Mouse (Mus musculus): Measurements from ENCODE around the gene Glt1d1. TPM values are rescaled to one million over a fixed set of nuclear protein-coding genes. Genes with fewer than 3 reads are reported as not detected.

The Glt1d1 gene
- polyA plus RNA-seq, 1 experiment from 2014 or later: 0.37 TPM

DNA sequence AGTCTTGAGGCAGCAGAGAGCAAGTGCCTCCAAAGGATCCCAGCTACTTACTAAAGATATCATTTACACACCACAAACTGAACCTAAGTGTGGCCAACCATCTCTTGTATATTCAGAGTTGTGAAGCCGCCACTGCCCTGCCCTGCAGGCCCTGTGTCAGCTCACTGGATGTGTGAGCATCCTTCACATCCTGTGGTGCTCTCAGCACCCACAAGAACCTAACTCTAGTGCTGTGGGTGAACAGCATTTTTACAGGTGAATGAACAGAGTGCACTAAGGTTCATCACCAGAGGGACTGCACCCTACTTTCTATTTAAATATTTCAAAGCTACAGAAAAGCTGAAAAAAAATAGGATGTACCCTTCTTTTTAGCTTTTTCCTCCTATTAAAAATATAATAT, 20.2 kb upstream of the Glt1d1 start:
- 63% methylated on average over 1 of the region's 1 CpGs for WGBS (ENCODE audit: insufficient replicate concordance)
- no peaks in the 10 kb centered on the region for H3K27me3 ChIP-seq
- peaks cover 62% of the 10 kb centered on the region for H3K4me1 ChIP-seq (replicated peaks)
- H3K9me3 ChIP-seq (replicated peaks): no peaks in the 10 kb centered on the region
- H3K36me3 ChIP-seq (replicated peaks): peaks cover 19% of the 10 kb centered on the region
- no peak overlapping the region for H3K9ac ChIP-seq
- ATAC-seq (ENCODE audit: insufficient read depth): no peak
- H3K27ac ChIP-seq (replicated peaks): no peak overlapping the region
- no peak overlapping the region for H3K4me3 ChIP-seq (replicated peaks)
- H3K4me2 ChIP-seq: no peak overlapping the region

DNA sequence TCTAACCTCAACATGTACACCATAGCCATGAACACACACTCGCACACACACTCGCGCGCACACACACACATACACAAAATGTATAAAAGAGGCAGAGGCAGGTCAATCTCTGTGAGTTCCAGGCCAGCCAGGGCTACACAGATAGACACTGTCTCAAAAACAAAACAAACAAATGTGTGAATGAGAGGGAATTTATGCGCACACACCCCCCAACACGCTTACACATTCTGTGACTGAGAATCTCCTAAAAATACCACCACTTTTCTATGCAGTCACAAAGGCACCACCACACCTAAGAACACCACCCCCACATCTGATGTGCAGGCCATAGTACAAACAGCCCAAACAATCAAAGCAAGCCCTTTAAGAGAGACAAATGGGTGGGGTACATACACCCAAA, 19.7 kb upstream of the Glt1d1 start:
- Histone ChIP-seq H3K4me2 (no peak overlapping the region), H3K4me1 (replicated peaks) (peaks cover 64% of the 10 kb centered on the region), H3K27ac (replicated peaks) (no peak overlapping the region), H3K9ac (no peak overlapping the region), H3K27me3 (no peaks in the 10 kb centered on the region), H3K36me3 (replicated peaks) (peaks cover 15% of the 10 kb centered on the region), H3K9me3 (replicated peaks) (no peaks in the 10 kb centered on the region), H3K4me3 (replicated peaks) (no peak overlapping the region)
- no peak for ATAC-seq (ENCODE audit: insufficient read depth)
- WGBS (ENCODE audit: insufficient replicate concordance): 88% methylated on average over 6 of the region's 6 CpGs

GRCm38 (mm10) chr5:127615459-127615858, 16.6 kb upstream of the Glt1d1 start:
- Histone ChIP-seq H3K4me2 (peak overlapping the region; percentile 79), H3K4me1 (replicated peaks) (peaks cover 55% of the 10 kb centered on the region), H3K9me3 (replicated peaks) (no peaks in the 10 kb centered on the region), H3K4me3 (replicated peaks) (peak overlapping the region; percentile 86), H3K36me3 (replicated peaks) (no peaks in the 10 kb centered on the region), H3K27ac (replicated peaks) (no peak overlapping the region), H3K9ac (peak overlapping the region; percentile 80), H3K27me3 (no peaks in the 10 kb centered on the region)
- ATAC-seq (ENCODE audit: insufficient read depth): no peak
- WGBS (ENCODE audit: insufficient replicate concordance): 34% methylated on average over 3 of the region's 3 CpGs

- Histone ChIP-seq H3K9ac (peak overlapping the region; percentile 80), H3K4me2 (peak overlapping the region; percentile 79), H3K27ac (replicated peaks) (0 out of 2 replicates have a peak overlapping the region, but pooled peaks have one; percentile 29), H3K27me3 (no peaks in the 10 kb centered on the region), H3K36me3 (replicated peaks) (no peaks in the 10 kb centered on the region), H3K4me3 (replicated peaks) (peak overlapping the region; percentile 86), H3K9me3 (replicated peaks) (no peaks in the 10 kb centered on the region), H3K4me1 (replicated peaks) (peaks cover 48% of the 10 kb centered on the region)
- no peak for ATAC-seq (ENCODE audit: insufficient read depth)
- 13% methylated on average over 5 of the region's 5 CpGs for WGBS (ENCODE audit: insufficient replicate concordance)
These were observed 15.9 kb upstream of the Glt1d1 start for GRCm38 (mm10) chr5:127616151-127616550.

GRCm38 (mm10) chr5:127616884-127617635, 15.0 kb upstream of the Glt1d1 start:
- under 1% methylated on average over 91 of the region's 91 CpGs for WGBS (ENCODE audit: insufficient replicate concordance)
- Histone ChIP-seq H3K27ac (replicated peaks) (peak overlapping the region; percentile 82), H3K36me3 (replicated peaks) (no peaks in the 10 kb centered on the region), H3K4me3 (replicated peaks) (peak overlapping the region; percentile 86), H3K27me3 (no peaks in the 10 kb centered on the region), H3K4me2 (peak overlapping the region; percentile 79), H3K9me3 (replicated peaks) (no peaks in the 10 kb centered on the region), H3K4me1 (replicated peaks) (peaks cover 39% of the 10 kb centered on the region), H3K9ac (peak overlapping the region; percentile 80)
- ATAC-seq (ENCODE audit: insufficient read depth): peak; percentile 92

DNA sequence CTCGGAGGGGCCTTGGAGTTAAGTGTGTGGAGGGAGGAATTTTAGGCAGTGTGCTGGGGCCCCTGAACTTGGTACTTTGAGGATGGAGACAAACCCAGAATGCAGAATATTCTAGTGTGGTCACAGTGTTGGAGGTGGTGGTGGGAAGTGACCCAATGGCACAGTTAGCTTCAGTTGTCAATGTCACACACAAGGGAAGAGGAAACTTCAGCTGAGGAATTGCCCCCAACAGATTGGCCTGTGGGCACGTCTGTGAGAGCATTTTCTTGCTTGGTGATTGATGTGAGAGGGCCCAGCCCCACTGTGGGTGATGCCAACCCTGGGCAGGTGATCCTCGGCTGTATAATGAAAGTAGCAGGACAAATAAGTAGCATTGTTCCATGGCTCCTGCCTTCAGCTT, 13.2 kb upstream of the Glt1d1 start:
- no peaks in the 10 kb centered on the region for H3K27me3 ChIP-seq
- H3K9ac ChIP-seq: no peak overlapping the region
- H3K9me3 ChIP-seq (replicated peaks): no peaks in the 10 kb centered on the region
- no peak for ATAC-seq (ENCODE audit: insufficient read depth)
- 42% methylated on average over 3 of the region's 3 CpGs for WGBS (ENCODE audit: insufficient replicate concordance)
- no peak overlapping the region for H3K27ac ChIP-seq (replicated peaks)
- H3K4me3 ChIP-seq (replicated peaks): no peak overlapping the region
- peaks cover 29% of the 10 kb centered on the region for H3K4me1 ChIP-seq (replicated peaks)
- H3K4me2 ChIP-seq: no peak overlapping the region
- H3K36me3 ChIP-seq (replicated peaks): no peaks in the 10 kb centered on the region

GRCm38 (mm10) chr5:127620371-127620770, 11.7 kb upstream of the Glt1d1 start:
- Histone ChIP-seq H3K4me3 (replicated peaks) (no peak overlapping the region), H3K4me1 (replicated peaks) (peaks cover 16% of the 10 kb centered on the region), H3K36me3 (replicated peaks) (no peaks in the 10 kb centered on the region), H3K27ac (replicated peaks) (no peak overlapping the region), H3K9ac (no peak overlapping the region), H3K4me2 (no peak overlapping the region), H3K9me3 (replicated peaks) (no peaks in the 10 kb centered on the region), H3K27me3 (no peaks in the 10 kb centered on the region)
- 76% methylated on average over 8 of the region's 8 CpGs for WGBS (ENCODE audit: insufficient replicate concordance)
- ATAC-seq (ENCODE audit: insufficient read depth): no peak

DNA sequence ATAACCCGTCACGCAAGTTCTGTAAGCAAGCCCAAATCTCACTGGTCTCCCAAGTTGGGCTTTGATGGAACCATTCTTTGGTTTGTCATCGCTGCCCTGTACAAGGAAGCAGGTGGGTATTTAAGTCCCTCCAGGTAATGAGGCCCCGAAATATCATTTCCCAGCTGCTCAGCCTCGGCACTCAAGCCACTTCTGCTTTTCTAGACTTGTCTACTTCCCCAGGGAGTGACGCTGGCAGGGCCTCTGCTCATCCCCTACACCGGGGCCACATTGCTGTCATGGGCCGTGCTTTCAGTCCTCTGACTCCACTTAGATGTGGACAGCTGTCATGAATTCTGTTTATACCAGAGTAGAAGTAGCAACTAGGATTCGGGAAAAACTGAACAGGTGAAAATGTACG, 11.0 kb upstream of the Glt1d1 start:
- H3K9ac ChIP-seq: no peak overlapping the region
- H3K36me3 ChIP-seq (replicated peaks): no peaks in the 10 kb centered on the region
- no peak for ATAC-seq (ENCODE audit: insufficient read depth)
- H3K27me3 ChIP-seq: no peaks in the 10 kb centered on the region
- no peak overlapping the region for H3K4me3 ChIP-seq (replicated peaks)
- peaks cover 8% of the 10 kb centered on the region for H3K4me1 ChIP-seq (replicated peaks)
- WGBS (ENCODE audit: insufficient replicate concordance): 42% methylated on average over 10 of the region's 10 CpGs
- no peak overlapping the region for H3K4me2 ChIP-seq
- no peak overlapping the region for H3K27ac ChIP-seq (replicated peaks)
- H3K9me3 ChIP-seq (replicated peaks): no peaks in the 10 kb centered on the region

- Histone ChIP-seq H3K4me1 (replicated peaks) (no peaks in the 10 kb centered on the region), H3K4me2 (no peak overlapping the region), H3K27ac (replicated peaks) (no peak overlapping the region), H3K9me3 (replicated peaks) (no peaks in the 10 kb centered on the region), H3K36me3 (replicated peaks) (no peaks in the 10 kb centered on the region), H3K9ac (no peak overlapping the region), H3K27me3 (0 out of 2 replicates have a peak, but pooled peaks cover 2% of the 10 kb centered on the region), H3K4me3 (replicated peaks) (no peak overlapping the region)
- ATAC-seq (ENCODE audit: insufficient read depth): no peak
- WGBS (ENCODE audit: insufficient replicate concordance): 56% methylated on average over 10 of the region's 10 CpGs
These were observed 7.4 kb upstream of the Glt1d1 start for GRCm38 (mm10) chr5:127624427-127625213.

GRCm38 (mm10) chr5:127627242-127627641, 4.8 kb upstream of the Glt1d1 start:
- Histone ChIP-seq H3K27ac (replicated peaks) (no peak overlapping the region), H3K4me3 (replicated peaks) (no peak overlapping the region), H3K4me2 (no peak overlapping the region), H3K9me3 (replicated peaks) (no peaks in the 10 kb centered on the region), H3K9ac (no peak overlapping the region), H3K27me3 (peaks cover 26% of the 10 kb centered on the region), H3K36me3 (replicated peaks) (no peaks in the 10 kb centered on the region), H3K4me1 (replicated peaks) (0 out of 2 replicates have a peak, but pooled peaks cover 2% of the 10 kb centered on the region)
- ATAC-seq (ENCODE audit: insufficient read depth): no peak
- 67% methylated on average over 12 of the region's 12 CpGs for WGBS (ENCODE audit: insufficient replicate concordance)

DNA sequence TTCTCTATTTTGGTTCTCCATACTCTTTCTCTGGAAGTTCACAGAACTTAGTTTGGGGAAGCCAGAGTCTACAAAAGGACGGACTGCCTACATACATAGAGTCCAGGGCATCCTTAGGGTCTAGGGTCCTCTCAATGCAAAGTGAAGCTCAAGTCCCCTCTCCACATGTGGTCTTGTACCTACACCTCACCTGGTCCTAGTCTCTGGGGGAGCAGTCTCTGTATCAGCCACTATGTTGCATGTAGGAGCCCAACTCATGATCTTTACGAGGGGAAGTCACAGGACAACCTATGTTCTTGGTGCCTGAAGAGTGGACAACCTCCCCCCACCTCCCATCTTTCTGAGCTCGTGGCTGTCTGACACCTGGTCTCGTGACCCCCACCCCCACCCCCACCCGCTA, 391 bp upstream of the Glt1d1 start:
- WGBS (ENCODE audit: insufficient replicate concordance): 11% methylated on average over 5 of the region's 5 CpGs
- Histone ChIP-seq H3K4me3 (replicated peaks) (no peak overlapping the region), H3K27me3 (peaks cover 43% of the 10 kb centered on the region), H3K4me1 (replicated peaks) (0 out of 2 replicates have a peak, but pooled peaks cover 5% of the 10 kb centered on the region), H3K27ac (replicated peaks) (no peak overlapping the region), H3K4me2 (peak overlapping the region; percentile 57; the same call in 1 of the 2 replicates), H3K36me3 (replicated peaks) (no peaks in the 10 kb centered on the region), H3K9ac (no peak overlapping the region), H3K9me3 (replicated peaks) (no peaks in the 10 kb centered on the region)
- ATAC-seq (ENCODE audit: insufficient read depth): no peak

Data from liver, embryonic 15.5 days (tissue).